ENCODE assay signal across 15 mouse cellular contexts in genomic region chr12:21519058-21519457, GRCm38 (mm10).
DNase-seq lines count a peak whose midpoint lies in the region; ATAC-seq and TF ChIP-seq lines count a peak whose summit lies in the region.
"Had no signal": no experiment of that assay in that cellular context is flagged by ENCODE, and none has a peak within 500 bp of the region (broad histone marks: within the 10 kb centered on the region; RNA-seq: fewer than 3 reads in every experiment).

No protein-coding gene starts in this region.

- H3K4me2 ChIP-seq in embryonic facial prominence, embryonic 14.5 days (ENCODE audit: low read depth, low read length) = no peak overlapping the region
- no peak overlapping the region for H3K4me2 ChIP-seq in heart, embryonic 16.5 days (ENCODE audit: low read depth, low read length)
- no peak overlapping the region for H3K4me2 ChIP-seq in limb, embryonic 14.5 days (replicated peaks; ENCODE audit: low read depth, low read length, severe bottlenecking)
- H3K4me2 ChIP-seq: hindbrain, embryonic 14.5 days; liver, embryonic 11.5 days had no signal

- H3K36me3 ChIP-seq in embryonic facial prominence, embryonic 14.5 days (ENCODE audit: control insufficient read depth, insufficient read depth, low read length) = no peaks in the 10 kb centered on the region
- no peaks in the 10 kb centered on the region for H3K36me3 ChIP-seq in embryonic facial prominence, embryonic 10.5 days (replicated peaks)
- H3K36me3 ChIP-seq in heart, embryonic 16.5 days (ENCODE audit: control insufficient read depth, insufficient read depth) = no peaks in the 10 kb centered on the region
- no peaks in the 10 kb centered on the region for H3K36me3 ChIP-seq in limb, embryonic 14.5 days (ENCODE audit: control insufficient read depth, insufficient read depth, low read length)
- no peaks in the 10 kb centered on the region for H3K36me3 ChIP-seq in limb, embryonic 10.5 days

- no peak overlapping the region for H3K27ac ChIP-seq in embryonic facial prominence, embryonic 14.5 days (replicated peaks; ENCODE audit: low read depth, low read length)
- no peak overlapping the region for H3K27ac ChIP-seq in embryonic facial prominence, embryonic 10.5 days (replicated peaks)
- H3K27ac ChIP-seq in heart, embryonic 16.5 days (ENCODE audit: low read length) = peak overlapping the region; percentile 16; the same call in 1 of the 2 replicates
- no peak overlapping the region for H3K27ac ChIP-seq in limb, embryonic 14.5 days (replicated peaks; ENCODE audit: low read depth, low read length)
- no peak overlapping the region for H3K27ac ChIP-seq in limb, embryonic 10.5 days
- H3K27ac ChIP-seq: hindbrain, embryonic 14.5 days had no signal

- no peak overlapping the region for H3K9ac ChIP-seq in embryonic facial prominence, embryonic 14.5 days (ENCODE audit: low read depth, low read length)
- H3K9ac ChIP-seq in heart, embryonic 16.5 days (ENCODE audit: low read length) = no peak overlapping the region
- no peak overlapping the region for H3K9ac ChIP-seq in limb, embryonic 14.5 days (ENCODE audit: low read depth, low read length, severe bottlenecking)
- H3K9ac ChIP-seq: hindbrain, embryonic 14.5 days had no signal

- ATAC-seq in embryonic facial prominence, embryonic 14.5 days (ENCODE audit: low read depth) = no peak
- ATAC-seq in heart, embryonic 16.5 days (replicated peaks; ENCODE audit: extremely low read depth, insufficient read depth, low FRiP score) = no peak
- ATAC-seq in limb, embryonic 14.5 days (ENCODE audit: low FRiP score, low read depth) = peak; percentile 19; the same call in 1 of the 2 replicates
- ATAC-seq: intestine, embryonic 16.5 days had no signal

- 47% methylated on average over 3 of the region's 3 CpGs for WGBS in embryonic facial prominence, embryonic 14.5 days
- WGBS in embryonic facial prominence, embryonic 10.5 days = 62% methylated on average over 3 of the region's 3 CpGs
- 20% methylated on average over 3 of the region's 3 CpGs for WGBS in heart, embryonic 16.5 days
- 64% methylated on average over 3 of the region's 3 CpGs for WGBS in limb, embryonic 14.5 days
- WGBS in limb, embryonic 10.5 days = 65% methylated on average over 3 of the region's 3 CpGs

- no peak overlapping the region for H3K4me3 ChIP-seq in embryonic facial prominence, embryonic 14.5 days (ENCODE audit: low read depth, low read length)
- no peak overlapping the region for H3K4me3 ChIP-seq in embryonic facial prominence, embryonic 10.5 days
- H3K4me3 ChIP-seq in heart, embryonic 16.5 days (ENCODE audit: low read length) = no peak overlapping the region
- no peak overlapping the region for H3K4me3 ChIP-seq in limb, embryonic 14.5 days (replicated peaks; ENCODE audit: low read length)
- H3K4me3 ChIP-seq in limb, embryonic 10.5 days = no peak overlapping the region

- no peaks in the 10 kb centered on the region for H3K4me1 ChIP-seq in embryonic facial prominence, embryonic 14.5 days (ENCODE audit: control insufficient read depth, insufficient read depth, low read length)
- H3K4me1 ChIP-seq in embryonic facial prominence, embryonic 10.5 days = no peaks in the 10 kb centered on the region
- peaks cover 21% of the 10 kb centered on the region for H3K4me1 ChIP-seq in heart, embryonic 16.5 days (ENCODE audit: control insufficient read depth, insufficient read depth, low read length)
- H3K4me1 ChIP-seq in limb, embryonic 14.5 days (ENCODE audit: control insufficient read depth, insufficient read depth, low read length) = no peaks in the 10 kb centered on the region
- H3K4me1 ChIP-seq in limb, embryonic 10.5 days = no peaks in the 10 kb centered on the region

- no peaks in the 10 kb centered on the region for H3K27me3 ChIP-seq in embryonic facial prominence, embryonic 14.5 days (replicated peaks; ENCODE audit: control insufficient read depth, insufficient read depth, low read length)
- H3K27me3 ChIP-seq in embryonic facial prominence, embryonic 10.5 days (replicated peaks; ENCODE audit: low read depth, poor library complexity, severe bottlenecking) = no peaks in the 10 kb centered on the region
- no peaks in the 10 kb centered on the region for H3K27me3 ChIP-seq in heart, embryonic 16.5 days (ENCODE audit: control insufficient read depth, insufficient read depth, low read length)
- H3K27me3 ChIP-seq in limb, embryonic 14.5 days (ENCODE audit: control insufficient read depth, insufficient read depth, low read length) = no peaks in the 10 kb centered on the region
- no peaks in the 10 kb centered on the region for H3K27me3 ChIP-seq in limb, embryonic 10.5 days (ENCODE audit: low read depth, poor library complexity, severe bottlenecking)

- DNase-seq in embryonic facial prominence, embryonic 14.5 days (ENCODE audit: low spot score) = peak; percentile 10
- DNase-seq in embryonic facial prominence, embryonic 10.5 days (ENCODE audit: low spot score) = no peak
- no peak for DNase-seq in heart, postnatal 4 days
- DNase-seq in limb, embryonic 14.5 days (ENCODE audit: low spot score) = no peak
- DNase-seq in limb, embryonic 10.5 days (ENCODE audit: low spot score) = no peak
- peak; percentile 68 for DNase-seq in ZHBTc4 (ENCODE audit: low read depth, low spot score)
- no peak for DNase-seq in thymus, postnatal 10 days (ENCODE audit: low spot score in 2 of 2)
- DNase-seq: cerebellum, adult 18-20 months; layer of hippocampus, postnatal 36 days; lung, adult 2 months; lung, postnatal 36 days had no signal

- no peak for TF ChIP-seq POLR2A in limb, embryonic 14.5 days (IDR thresholded peaks at IDR 0.05; ENCODE audit: borderline replicate concordance, extremely low read depth, insufficient read depth, insufficient read length)

- peaks cover 3% of the 10 kb centered on the region; the same call in 1 of the 2 replicates for H3K9me3 ChIP-seq in embryonic facial prominence, embryonic 14.5 days (ENCODE audit: control insufficient read depth, low read length)
- H3K9me3 ChIP-seq in embryonic facial prominence, embryonic 10.5 days = peaks cover 14% of the 10 kb centered on the region
- H3K9me3 ChIP-seq in heart, embryonic 16.5 days (replicated peaks; ENCODE audit: control insufficient read depth, low read length) = peaks cover 5% of the 10 kb centered on the region; the same call in 1 of the 2 replicates
- H3K9me3 ChIP-seq in limb, embryonic 14.5 days (ENCODE audit: control insufficient read depth, low read length) = 0 out of 2 replicates have a peak, but pooled peaks cover 3% of the 10 kb centered on the region
- no peaks in the 10 kb centered on the region for H3K9me3 ChIP-seq in limb, embryonic 10.5 days (replicated peaks)

Comparison
In these comparisons a context has a peak if more than half of its experiments do, and no peak if none do; other contexts are left out.
1. DNase-seq: peak in embryonic facial prominence, embryonic 14.5 days (single experiment) and ZHBTc4 (single experiment); none in embryonic facial prominence, embryonic 10.5 days (single experiment), heart, postnatal 4 days (single experiment), limb, embryonic 14.5 days (single experiment), limb, embryonic 10.5 days (single experiment) and thymus, postnatal 10 days (0 of 2).